Mouse (Mus musculus): Measurements from ENCODE around the gene Phf13. TPM values are rescaled to one million over a fixed set of nuclear protein-coding genes. Genes with fewer than 3 reads are reported as not detected.

Gene Phf13
- polyA plus RNA-seq, 1 experiment from 2014 or later = 6.2 TPM

GRCm38 (mm10) chr4:151962817-151963216, 33.2 kb downstream of the Phf13 start:
- peak; percentile 41 for DNase-seq

GRCm38 (mm10) chr4:151960513-151960854, 35.6 kb downstream of the Phf13 start:
- H3K9ac ChIP-seq = peak overlapping the region; percentile 74
- peaks cover 84% of the 10 kb centered on the region for H3K4me1 ChIP-seq (replicated peaks)
- no peaks in the 10 kb centered on the region for H3K27me3 ChIP-seq
- no peaks in the 10 kb centered on the region for H3K9me3 ChIP-seq (replicated peaks)
- peak overlapping the region; percentile 58 for H3K4me2 ChIP-seq
- DNase-seq = peak; percentile 89
- 15% methylated on average over 3 of the region's 3 CpGs for WGBS (ENCODE audit: insufficient replicate concordance)
- ATAC-seq (ENCODE audit: low read depth) = peak; percentile 94
- peaks cover 84% of the 10 kb centered on the region for H3K36me3 ChIP-seq
- H3K4me3 ChIP-seq (replicated peaks) = peak overlapping the region; percentile 6; the same call in 1 of the 2 replicates
- H3K27ac ChIP-seq = peak overlapping the region; percentile 99

More at GRCm38 (mm10) chr4:151962817-151963216, 33.2 kb downstream of the Phf13 start:
- ATAC-seq (ENCODE audit: low read depth) = peak; percentile 53
- no peaks in the 10 kb centered on the region for H3K27me3 ChIP-seq
- peak overlapping the region; percentile 74 for H3K9ac ChIP-seq
- 23% methylated on average over 3 of the region's 3 CpGs for WGBS (ENCODE audit: insufficient replicate concordance)
- no peaks in the 10 kb centered on the region for H3K9me3 ChIP-seq (replicated peaks)
- peaks cover 85% of the 10 kb centered on the region for H3K36me3 ChIP-seq
- H3K4me2 ChIP-seq = peak overlapping the region; percentile 46
- no peak overlapping the region for H3K4me3 ChIP-seq (replicated peaks)
- peaks cover 61% of the 10 kb centered on the region for H3K4me1 ChIP-seq (replicated peaks)
- H3K27ac ChIP-seq = peak overlapping the region; percentile 99

GRCm38 (mm10) chr4:151959849-151960512, 36.1 kb downstream of the Phf13 start:
- peak overlapping the region; percentile 58 for H3K4me2 ChIP-seq
- peak; percentile 19 for ATAC-seq (ENCODE audit: low read depth)

GRCm38 (mm10) chr4:151957584-151958315, 38.3 kb downstream of the Phf13 start:
- Histone ChIP-seq H3K9me3 (replicated peaks) (no peaks in the 10 kb centered on the region), H3K4me1 (replicated peaks) (peaks cover 80% of the 10 kb centered on the region), H3K27me3 (no peaks in the 10 kb centered on the region), H3K4me2 (peak overlapping the region; percentile 48), H3K9ac (peak overlapping the region; percentile 74), H3K36me3 (peaks cover 86% of the 10 kb centered on the region), H3K27ac (peak overlapping the region; percentile 99), H3K4me3 (replicated peaks) (0 out of 2 replicates have a peak overlapping the region, but pooled peaks have one; percentile 14)
- WGBS (ENCODE audit: insufficient replicate concordance) = 32% methylated on average over 9 of the region's 9 CpGs
- peak; percentile 77 for DNase-seq
- peak; percentile 82 for ATAC-seq (ENCODE audit: low read depth)

More at GRCm38 (mm10) chr4:151959849-151960512, 36.1 kb downstream of the Phf13 start:
- no peak for DNase-seq
- no peaks in the 10 kb centered on the region for H3K9me3 ChIP-seq (replicated peaks)
- H3K27me3 ChIP-seq = no peaks in the 10 kb centered on the region
- H3K36me3 ChIP-seq = peaks cover 85% of the 10 kb centered on the region
- 45% methylated on average over 11 of the region's 11 CpGs for WGBS (ENCODE audit: insufficient replicate concordance)
- peaks cover 87% of the 10 kb centered on the region for H3K4me1 ChIP-seq (replicated peaks)
- peak overlapping the region; percentile 99 for H3K27ac ChIP-seq
- H3K4me3 ChIP-seq (replicated peaks) = peak overlapping the region; percentile 6; the same call in 1 of the 2 replicates
- peak overlapping the region; percentile 74 for H3K9ac ChIP-seq

- ATAC-seq (ENCODE audit: low read depth) (no peak), DNase-seq (no peak)
- H3K4me1 ChIP-seq (replicated peaks) = peaks cover 62% of the 10 kb centered on the region
- H3K27me3 ChIP-seq = no peaks in the 10 kb centered on the region
- WGBS (ENCODE audit: insufficient replicate concordance) = 86% methylated on average over 1 of the region's 1 CpGs
- peak overlapping the region; percentile 99 for H3K27ac ChIP-seq
- H3K4me2 ChIP-seq = no peak overlapping the region
- peaks cover 89% of the 10 kb centered on the region for H3K36me3 ChIP-seq
- no peak overlapping the region for H3K4me3 ChIP-seq (replicated peaks)
- H3K9me3 ChIP-seq (replicated peaks) = no peaks in the 10 kb centered on the region
- H3K9ac ChIP-seq = peak overlapping the region; percentile 74
Observed at GRCm38 (mm10) chr4:151955791-151956190, 40.3 kb downstream of the Phf13 start.

- Histone ChIP-seq H3K36me3 (peaks cover 93% of the 10 kb centered on the region), H3K4me3 (replicated peaks) (no peak overlapping the region), H3K4me1 (replicated peaks) (peaks cover 54% of the 10 kb centered on the region), H3K27ac (peak overlapping the region; percentile 99), H3K4me2 (no peak overlapping the region), H3K9me3 (replicated peaks) (no peaks in the 10 kb centered on the region), H3K9ac (no peak overlapping the region), H3K27me3 (no peaks in the 10 kb centered on the region)
- DNase-seq (no peak), ATAC-seq (ENCODE audit: low read depth) (peak; percentile 14; the same call in 1 of the 2 replicates)
- WGBS (ENCODE audit: insufficient replicate concordance) = 79% methylated on average over 6 of the region's 6 CpGs
Observed at GRCm38 (mm10) chr4:151953209-151953608, 42.8 kb downstream of the Phf13 start.

- no peak for DNase-seq
- no peak for ATAC-seq (ENCODE audit: low read depth)
Observed at GRCm38 (mm10) chr4:151948497-151949471, 47.3 kb downstream of the Phf13 start.

GRCm38 (mm10) chr4:151946211-151946610, 49.8 kb downstream of the Phf13 start:
- ATAC-seq (ENCODE audit: low read depth) = no peak
- H3K4me2 ChIP-seq = no peak overlapping the region
- no peaks in the 10 kb centered on the region for H3K9me3 ChIP-seq (replicated peaks)
- no peaks in the 10 kb centered on the region for H3K27me3 ChIP-seq
- H3K4me3 ChIP-seq (replicated peaks) = no peak overlapping the region
- DNase-seq = no peak
- peaks cover 38% of the 10 kb centered on the region for H3K36me3 ChIP-seq
- H3K9ac ChIP-seq = no peak overlapping the region; the same call in 1 of the 2 replicates
- WGBS (ENCODE audit: insufficient replicate concordance) = 81% methylated on average over 11 of the region's 11 CpGs
- H3K27ac ChIP-seq = no peak overlapping the region
- peaks cover 64% of the 10 kb centered on the region for H3K4me1 ChIP-seq (replicated peaks)

More at GRCm38 (mm10) chr4:151948497-151949471, 47.3 kb downstream of the Phf13 start:
- WGBS (ENCODE audit: insufficient replicate concordance) = 89% methylated on average over 14 of the region's 14 CpGs
- no peaks in the 10 kb centered on the region for H3K27me3 ChIP-seq
- no peaks in the 10 kb centered on the region for H3K9me3 ChIP-seq (replicated peaks)
- H3K27ac ChIP-seq = peak overlapping the region; percentile 44; the same call in 1 of the 2 replicates
- H3K4me1 ChIP-seq (replicated peaks) = peaks cover 57% of the 10 kb centered on the region
- peaks cover 60% of the 10 kb centered on the region for H3K36me3 ChIP-seq
- no peak overlapping the region for H3K4me3 ChIP-seq (replicated peaks)
- H3K4me2 ChIP-seq = no peak overlapping the region
- H3K9ac ChIP-seq = peak overlapping the region; percentile 6; the same call in 1 of the 2 replicates

All from liver, embryonic 13.5 days (tissue).